10 mouse cellular contexts compared by ENCODE assay signal in the genomic region with DNA sequence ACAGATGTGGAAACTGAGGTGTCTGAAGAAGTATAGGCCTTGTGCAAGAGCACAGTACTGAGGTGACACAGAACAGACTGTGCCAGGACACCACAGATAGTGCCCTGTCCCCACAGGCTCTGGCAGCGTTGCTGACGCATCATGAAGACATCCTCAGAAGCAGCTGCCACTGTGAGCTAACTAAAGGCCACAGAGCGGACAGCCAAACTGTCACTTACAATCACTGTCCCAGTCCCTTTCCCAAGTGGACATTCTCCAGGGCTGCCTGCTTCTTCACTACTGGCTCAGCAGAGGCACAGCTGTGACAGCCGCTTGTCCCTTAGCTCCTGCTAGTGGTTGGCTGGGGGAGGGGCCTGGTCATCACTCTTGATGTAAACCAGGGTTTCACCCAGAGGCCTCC. TPM values are rescaled to one million over a fixed set of nuclear protein-coding genes. Genes with fewer than 3 reads are reported as not detected.
A peak's percentile ranks its signal among the peaks of the same experiment; 100 is the strongest.
DNase-seq lines count a peak whose midpoint lies in the region; ATAC-seq and TF ChIP-seq lines count a peak whose summit lies in the region.
"Had no signal": no experiment of that assay in that cellular context is flagged by ENCODE, and none has a peak within 500 bp of the region (broad histone marks: within the 10 kb centered on the region; RNA-seq: fewer than 3 reads in every experiment).

No protein-coding gene starts in this region.

- H3K9ac ChIP-seq in hindbrain, postnatal 0 days (replicated peaks; ENCODE audit: low read length) = no peak overlapping the region
- no peak overlapping the region for H3K9ac ChIP-seq in hindbrain, embryonic 16.5 days (ENCODE audit: low read depth, low read length)
- H3K9ac ChIP-seq in liver, adult 2 months (ENCODE audit: low read depth, low read length) = no peak overlapping the region

- TF ChIP-seq POLR2A in liver, adult 2 months (IDR thresholded peaks at IDR 0.05; ENCODE audit: extremely low read depth, insufficient read depth, low read length) = no peak

- no peak overlapping the region for H3K4me3 ChIP-seq in hindbrain, postnatal 0 days (ENCODE audit: low read length)
- H3K4me3 ChIP-seq in hindbrain, embryonic 16.5 days (ENCODE audit: low read length) = no peak overlapping the region
- H3K4me3 ChIP-seq in liver, adult 2 months (ENCODE audit: insufficient read depth, low read depth, low read length) = no peak overlapping the region

- DNase-seq in hindbrain, postnatal 0 days (ENCODE audit: low spot score) = peak; percentile 39
- DNase-seq in MN1 (ENCODE audit: low spot score) = peak; percentile 71
- DNase-seq in adrenal gland, postnatal 14 days = peak; percentile 56
- DNase-seq in liver, adult 2 months (ENCODE audit: extremely low read depth, low read depth, low spot score) = peak; percentile 39
- DNase-seq in urinary bladder, postnatal 36 days (ENCODE audit: low spot score in 2 of 2) = no peak
- DNase-seq in left cerebral cortex, adult 18-20 months (ENCODE audit: low spot score in 2 of 2) = no peak
- DNase-seq: kidney, adult 2 months; right cerebral cortex, postnatal 14 days; thymus, postnatal 14 days had no signal

- H3K27me3 ChIP-seq in hindbrain, postnatal 0 days (ENCODE audit: insufficient read depth, low read length) = no peaks in the 10 kb centered on the region
- H3K27me3 ChIP-seq in hindbrain, embryonic 16.5 days (replicated peaks; ENCODE audit: control insufficient read depth, insufficient read depth, low read length) = no peaks in the 10 kb centered on the region
- H3K27me3 ChIP-seq in liver, adult 2 months (ENCODE audit: control insufficient read depth, insufficient read depth, low read length) = no peaks in the 10 kb centered on the region

- WGBS in hindbrain, postnatal 0 days = 69% methylated on average over 4 of the region's 4 CpGs
- WGBS in hindbrain, embryonic 16.5 days = 80% methylated on average over 4 of the region's 4 CpGs
- 89% methylated on average over 4 of the region's 4 CpGs for WGBS in liver, adult 2 months

- H3K36me3 ChIP-seq in hindbrain, postnatal 0 days (ENCODE audit: insufficient read depth, low read length) = no peaks in the 10 kb centered on the region
- H3K36me3 ChIP-seq in hindbrain, embryonic 16.5 days (ENCODE audit: control insufficient read depth, insufficient read depth, low read length) = no peaks in the 10 kb centered on the region
- no peaks in the 10 kb centered on the region for H3K36me3 ChIP-seq in liver, adult 2 months (ENCODE audit: control insufficient read depth, insufficient read depth, low read length)

- H3K4me2 ChIP-seq in hindbrain, postnatal 0 days (ENCODE audit: low read depth, low read length) = no peak overlapping the region
- H3K4me2 ChIP-seq in hindbrain, embryonic 16.5 days (ENCODE audit: low read length) = no peak overlapping the region

- no peak overlapping the region for H3K27ac ChIP-seq in hindbrain, postnatal 0 days
- H3K27ac ChIP-seq in hindbrain, embryonic 16.5 days (ENCODE audit: low read depth, low read length) = no peak overlapping the region
- H3K27ac ChIP-seq in liver, adult 2 months (replicated peaks; ENCODE audit: insufficient read depth, low read depth, low read length) = no peak overlapping the region

- ATAC-seq in hindbrain, postnatal 0 days = peak; percentile 46; the same call in 1 of the 2 replicates
- no peak for ATAC-seq in hindbrain, embryonic 16.5 days

- H3K4me1 ChIP-seq in hindbrain, postnatal 0 days (ENCODE audit: insufficient read depth, low read length) = no peaks in the 10 kb centered on the region
- H3K4me1 ChIP-seq in hindbrain, embryonic 16.5 days (ENCODE audit: control insufficient read depth, insufficient read depth, low read depth, low read length) = no peaks in the 10 kb centered on the region; the same call in 1 of the 2 replicates
- H3K4me1 ChIP-seq in liver, adult 2 months (ENCODE audit: control insufficient read depth, insufficient read depth, low read length) = peaks cover 2% of the 10 kb centered on the region; the same call in 1 of the 2 replicates

- no peak for TF ChIP-seq CTCF in hindbrain, postnatal 0 days (IDR thresholded peaks at IDR 0.05; ENCODE audit: low read depth)
- TF ChIP-seq CTCF in liver, adult 2 months (IDR thresholded peaks at IDR 0.05; ENCODE audit: low read depth, low read length) = no peak

- H3K9me3 ChIP-seq in hindbrain, postnatal 0 days (ENCODE audit: low read length) = no peaks in the 10 kb centered on the region
- no peaks in the 10 kb centered on the region for H3K9me3 ChIP-seq in hindbrain, embryonic 16.5 days (ENCODE audit: control insufficient read depth, low read length)

- no peaks in the 10 kb centered on the region for H3K79me2 ChIP-seq in liver, adult 2 months (ENCODE audit: control insufficient read depth, insufficient read depth, low read length)

RNA-seq across cellular contexts. Expression of a gene that starts 33.9 kb away (rescaled TPM):
- 20.8 and 22.7 TPM in 2 replicates for total RNA-seq in hindbrain, postnatal 0 days (2014; rRNA removed)
- 12.3 and 12.9 TPM in 2 replicates for polyA plus RNA-seq in hindbrain, postnatal 0 days (2015; fragmentation: Nextera tagmentation; extraction: Ambion mirVana)
- 13.9 and 16.4 TPM in 2 replicates for polyA plus RNA-seq in hindbrain, embryonic 16.5 days (2015; fragmentation: Nextera tagmentation; extraction: Ambion mirVana)
- total RNA-seq in adrenal gland, postnatal 14 days (2021) = 15.2 and 17.3 TPM in 2 replicates
- 0.55 and 1.2 TPM in 2 replicates for total RNA-seq in liver, adult 2 months (2014; rRNA removed)
- polyA plus RNA-seq in liver, adult 2 months (2012; rRNA removed) = 0.60 and 0.77 TPM in 2 replicates
- total RNA-seq in left cerebral cortex, adult 18-20 months (2021) = 1 to 10 TPM; 7.5 to 8.0 TPM

Comparison
In these comparisons a context has a peak if more than half of its experiments do, and no peak if none do; other contexts are left out.
1. DNase-seq: peak in hindbrain, postnatal 0 days (single experiment), MN1 (single experiment), adrenal gland, postnatal 14 days (single experiment) and liver, adult 2 months (single experiment); none in urinary bladder, postnatal 36 days (0 of 2) and left cerebral cortex, adult 18-20 months (0 of 2).